Comparison of ENCODE assay signal across 7 mouse cellular contexts in genomic region chr16:96127657-96128344, GRCm38 (mm10). TPM values are rescaled to one million over a fixed set of nuclear protein-coding genes. Genes with fewer than 3 reads are reported as not detected.
DNase-seq lines count a peak whose midpoint lies in the region; ATAC-seq and TF ChIP-seq lines count a peak whose summit lies in the region.

TSS of gene Hmgn1 (minus strand) at chr16:96127729.

- peak within 1 kb of the TSS; percentile 98 for H3K27ac ChIP-seq in embryonic facial prominence, embryonic 12.5 days
- peak within 1 kb of the TSS; percentile 89 for H3K27ac ChIP-seq in kidney, adult 2 months (ENCODE audit: insufficient read depth, low read depth, low read length)
- peak within 1 kb of the TSS; percentile 98 for H3K27ac ChIP-seq in limb, embryonic 12.5 days
- peak within 1 kb of the TSS; percentile 99 for H3K27ac ChIP-seq in midbrain, embryonic 15.5 days
- peak within 1 kb of the TSS; percentile 91 for H3K27ac ChIP-seq in spleen, adult 2 months (ENCODE audit: insufficient read depth, low read length)

- H3K4me3 ChIP-seq in embryonic facial prominence, embryonic 12.5 days: peak within 1 kb of the TSS; percentile 91
- peak within 1 kb of the TSS; percentile 85 for H3K4me3 ChIP-seq in kidney, adult 2 months (ENCODE audit: insufficient read depth, low read depth, low read length)
- H3K4me3 ChIP-seq in limb, embryonic 12.5 days (replicated peaks): peak within 1 kb of the TSS; percentile 93
- peak within 1 kb of the TSS; percentile 79 for H3K4me3 ChIP-seq in midbrain, embryonic 15.5 days
- peak within 1 kb of the TSS; percentile 68 for H3K4me3 ChIP-seq in spleen, adult 2 months (ENCODE audit: extremely low read depth, insufficient read depth, insufficient read length)

- under 1% methylated on average over 52 of the region's 72 CpGs for WGBS in embryonic facial prominence, embryonic 12.5 days
- WGBS in kidney, adult 2 months: under 1% methylated on average over 68 of the region's 72 CpGs
- WGBS in limb, embryonic 12.5 days: under 1% methylated on average over 70 of the region's 72 CpGs
- under 1% methylated on average over 45 of the region's 72 CpGs for whole genome bisulfite sequencing in midbrain, embryonic 15.5 days
- under 1% methylated on average over 52 of the region's 72 CpGs for WGBS in spleen, adult 2 months

- H3K9me3 ChIP-seq in embryonic facial prominence, embryonic 12.5 days: no peaks in the 10 kb centered on the region
- no peaks in the 10 kb centered on the region for H3K9me3 ChIP-seq in limb, embryonic 12.5 days
- H3K9me3 ChIP-seq in midbrain, embryonic 15.5 days: no peaks in the 10 kb centered on the region

- H3K36me3 ChIP-seq in embryonic facial prominence, embryonic 12.5 days: peaks cover 33% of the 10 kb centered on the region
- H3K36me3 ChIP-seq in kidney, adult 2 months (ENCODE audit: control insufficient read depth, insufficient read depth, low read length): no peaks in the 10 kb centered on the region; the same call in 1 of the 2 replicates
- peaks cover 40% of the 10 kb centered on the region for H3K36me3 ChIP-seq in limb, embryonic 12.5 days
- peaks cover 19% of the 10 kb centered on the region for H3K36me3 ChIP-seq in midbrain, embryonic 15.5 days (replicated peaks)
- H3K36me3 ChIP-seq in spleen, adult 2 months (ENCODE audit: control insufficient read depth, insufficient read depth, low read length): peaks cover 16% of the 10 kb centered on the region

- H3K4me1 ChIP-seq in embryonic facial prominence, embryonic 12.5 days: peaks cover 15% of the 10 kb centered on the region
- H3K4me1 ChIP-seq in kidney, adult 2 months (ENCODE audit: control insufficient read depth, insufficient read depth, low read length): peaks cover 7% of the 10 kb centered on the region; the same call in 1 of the 2 replicates
- H3K4me1 ChIP-seq in limb, embryonic 12.5 days (replicated peaks): peaks cover 21% of the 10 kb centered on the region
- peaks cover 30% of the 10 kb centered on the region for H3K4me1 ChIP-seq in midbrain, embryonic 15.5 days
- H3K4me1 ChIP-seq in spleen, adult 2 months (ENCODE audit: control insufficient read depth, insufficient read depth, insufficient read length): peaks cover 2% of the 10 kb centered on the region; the same call in 1 of the 2 replicates

- peak within 1 kb of the TSS; percentile 85 for H3K4me2 ChIP-seq in embryonic facial prominence, embryonic 12.5 days (replicated peaks)
- H3K4me2 ChIP-seq in limb, embryonic 12.5 days: peak within 1 kb of the TSS; percentile 89
- H3K4me2 ChIP-seq in midbrain, embryonic 15.5 days: peak within 1 kb of the TSS; percentile 66

- peak; percentile 61 for TF ChIP-seq POLR2A in kidney, adult 2 months (IDR thresholded peaks at IDR 0.05; ENCODE audit: low read depth, low read length)
- TF ChIP-seq POLR2A in spleen, adult 2 months (IDR thresholded peaks at IDR 0.05; ENCODE audit: low read depth, low read length): peak; percentile 32; the same call in 1 of the 2 replicates

- H3K9ac ChIP-seq in embryonic facial prominence, embryonic 12.5 days: peak within 1 kb of the TSS; percentile 97
- peak within 1 kb of the TSS; percentile 99 for H3K9ac ChIP-seq in limb, embryonic 12.5 days (replicated peaks)
- H3K9ac ChIP-seq in midbrain, embryonic 15.5 days: peak within 1 kb of the TSS; percentile 91

- H3K27me3 ChIP-seq in embryonic facial prominence, embryonic 12.5 days: no peaks in the 10 kb centered on the region
- H3K27me3 ChIP-seq in kidney, adult 2 months (replicated peaks; ENCODE audit: control insufficient read depth, insufficient read depth, low read length): no peaks in the 10 kb centered on the region
- H3K27me3 ChIP-seq in limb, embryonic 12.5 days: no peaks in the 10 kb centered on the region
- H3K27me3 ChIP-seq in midbrain, embryonic 15.5 days (replicated peaks): no peaks in the 10 kb centered on the region
- H3K27me3 ChIP-seq in spleen, adult 2 months (ENCODE audit: control insufficient read depth, insufficient read depth, low read length): no peaks in the 10 kb centered on the region

- DNase-seq in adrenal gland, postnatal 25 days: peak; percentile 99
- peak; percentile 92 to 97 for DNase-seq in heart, adult 18-20 months
- peak; percentile 99 for DNase-seq in kidney, adult 2 months
- peak; percentile 90 to 94 for DNase-seq in spleen, adult 2 months (ENCODE audit: low read depth in 1 of 2, low spot score in 2 of 2)

- no peak for TF ChIP-seq CTCF in kidney, adult 2 months (conservative IDR thresholded peaks at IDR 0.05; ENCODE audit: insufficient read depth, insufficient read length, low read depth, low read length)
- TF ChIP-seq CTCF in spleen, adult 2 months (IDR thresholded peaks at IDR 0.05; ENCODE audit: extremely low read depth, insufficient read depth, insufficient read length, insufficient replicate concordance): no peak

- peak; percentile 97 for ATAC-seq in embryonic facial prominence, embryonic 12.5 days (ENCODE audit: insufficient number of reproducible peaks, insufficient read depth, low FRiP score, low TSS enrichment)
- ATAC-seq in limb, embryonic 12.5 days (ENCODE audit: insufficient number of reproducible peaks, insufficient read depth, low FRiP score, low TSS enrichment, low read depth): peak; percentile 97
- peak; percentile 98 for ATAC-seq in midbrain, embryonic 15.5 days (replicated peaks)

RNA-seq across cellular contexts. Expression of gene Hmgn1, which starts in this region (rescaled TPM):
- total RNA-seq in adrenal gland, postnatal 25 days (2021): 234 and 254 TPM in 2 replicates
- polyA plus RNA-seq in embryonic facial prominence, embryonic 12.5 days (2016; fragmentation: Nextera tagmentation; extraction: Ambion mirVana): 819 and 885 TPM in 2 replicates
- total RNA-seq in heart, adult 18-20 months (2021): 10 to 100 TPM; 46.5 to 57.6 TPM
- 23.3 and 36.4 TPM in 2 replicates for polyA plus RNA-seq in kidney, adult 2 months (2012; rRNA removed)
- polyA plus RNA-seq in limb, embryonic 12.5 days (2016; fragmentation: Nextera tagmentation; extraction: Ambion mirVana): 916 and 1,014 TPM in 2 replicates
- 298 and 315 TPM in 2 replicates for polyA plus RNA-seq in midbrain, embryonic 15.5 days (2015; fragmentation: Nextera tagmentation; extraction: Ambion mirVana)
- polyA plus RNA-seq in spleen, adult 2 months (2012; rRNA removed): 19.0 and 19.9 TPM in 2 replicates

Comparison
In these comparisons a context has a peak if more than half of its experiments do, and no peak if none do; other contexts are left out.
1. Peak in every context shown above with its lines: DNase-seq, ATAC-seq, H3K4me3 ChIP-seq and H3K27ac ChIP-seq.